Mouse (Mus musculus) hindbrain, postnatal 0 days (tissue): ENCODE data around the gene Slamf9. TPM values are rescaled to one million over a fixed set of nuclear protein-coding genes. Genes with fewer than 3 reads are reported as not detected.

Experiments
- ATAC-seq: fragments of 200-750 bp; cut with Nextera tagmentation; 2 replicates; pipeline ENCODE4 v1.8.0; 2017; ENCODE audit warnings: mild to moderate bottlenecking, moderate TSS enrichment, moderate library complexity
- DNase-seq: peaks from one replicate; pipeline ENCODE4 v3.0.0-alpha.2; 2015; ENCODE audit warnings: low spot score
- H3K27ac ChIP-seq: fragments of 300-500 bp; sonication (generic); 2 replicates; pipeline ENCODE4 v1.5.1; 2014; ENCODE audit warnings: mild to moderate bottlenecking
- H3K27me3 ChIP-seq: fragments of 300-500 bp; sonication (generic); 2 replicates; pipeline ENCODE4 v1.6.1; 2014; ENCODE audit warnings: low read length, mixed read lengths; ENCODE audit not compliant: insufficient read depth
- H3K36me3 ChIP-seq: fragments of 300-500 bp; sonication (generic); 2 replicates; pipeline ENCODE4 v1.6.1; 2014; ENCODE audit warnings: low read length, mixed read lengths; ENCODE audit not compliant: insufficient read depth
- H3K4me1 ChIP-seq: fragments of 300-500 bp; sonication (generic); 2 replicates; pipeline ENCODE4 v1.6.1; 2014; ENCODE audit warnings: antibody characterized with exemption, low read length, mixed read lengths; ENCODE audit not compliant: insufficient read depth
- H3K4me2 ChIP-seq: fragments of 300-500 bp; sonication (generic); 2 replicates; pipeline ENCODE4 v1.6.1; 2014; ENCODE audit warnings: low read depth, mild to moderate bottlenecking, low read length, moderate library complexity, mixed read lengths
- H3K4me3 ChIP-seq: fragments of 300-500 bp; sonication (generic); 2 replicates; pipeline ENCODE4 v1.5.1; 2014; ENCODE audit warnings: low read length
- H3K9ac ChIP-seq: fragments of 300-500 bp; sonication (generic); replicated peaks from 2 replicates; pipeline ENCODE4 v1.6.1; 2014; ENCODE audit warnings: mild to moderate bottlenecking, low read length, moderate library complexity, mixed read lengths
- H3K9me3 ChIP-seq: fragments of 300-500 bp; sonication (generic); 2 replicates; pipeline ENCODE4 v1.6.1; 2016; ENCODE audit warnings: low read length, mixed read lengths
- CTCF ChIP-seq: IDR thresholded peaks from 2 replicates; pipeline ENCODE4 v1.5.1; 2016; ENCODE audit warnings: antibody characterized with exemption, control low read depth, low read depth
- WGBS: fragments of 180-500 bp; shearing (Covaris S2); extraction: QIAGEN DNeasy Blood & Tissue Kit; methylation state at CpG from one replicate; pipeline ENCODE4 v1.1.7; 2014; 5-methylcytosine and 5-hydroxymethylcytosine counted together
- polyA plus RNA-seq: library from polyadenylated mRNA; unstranded; fragments of >200 nt; fragmentation: Nextera tagmentation; extraction: Ambion mirVana; gene quantifications from 2 replicates; pipeline ENCODE4 v1.2.1, GENCODE M21; 2015
- total RNA-seq: library from RNA; depleted of rRNA; stranded (reverse); fragments of >200 nt; gene quantifications from 2 replicates; pipeline ENCODE4 v1.2.3, GENCODE M21; 2014

Gene Slamf9
- total and polyA plus RNA-seq, 2 experiments from 2014 or later: 0.39 TPM; not detected in 1

DNA sequence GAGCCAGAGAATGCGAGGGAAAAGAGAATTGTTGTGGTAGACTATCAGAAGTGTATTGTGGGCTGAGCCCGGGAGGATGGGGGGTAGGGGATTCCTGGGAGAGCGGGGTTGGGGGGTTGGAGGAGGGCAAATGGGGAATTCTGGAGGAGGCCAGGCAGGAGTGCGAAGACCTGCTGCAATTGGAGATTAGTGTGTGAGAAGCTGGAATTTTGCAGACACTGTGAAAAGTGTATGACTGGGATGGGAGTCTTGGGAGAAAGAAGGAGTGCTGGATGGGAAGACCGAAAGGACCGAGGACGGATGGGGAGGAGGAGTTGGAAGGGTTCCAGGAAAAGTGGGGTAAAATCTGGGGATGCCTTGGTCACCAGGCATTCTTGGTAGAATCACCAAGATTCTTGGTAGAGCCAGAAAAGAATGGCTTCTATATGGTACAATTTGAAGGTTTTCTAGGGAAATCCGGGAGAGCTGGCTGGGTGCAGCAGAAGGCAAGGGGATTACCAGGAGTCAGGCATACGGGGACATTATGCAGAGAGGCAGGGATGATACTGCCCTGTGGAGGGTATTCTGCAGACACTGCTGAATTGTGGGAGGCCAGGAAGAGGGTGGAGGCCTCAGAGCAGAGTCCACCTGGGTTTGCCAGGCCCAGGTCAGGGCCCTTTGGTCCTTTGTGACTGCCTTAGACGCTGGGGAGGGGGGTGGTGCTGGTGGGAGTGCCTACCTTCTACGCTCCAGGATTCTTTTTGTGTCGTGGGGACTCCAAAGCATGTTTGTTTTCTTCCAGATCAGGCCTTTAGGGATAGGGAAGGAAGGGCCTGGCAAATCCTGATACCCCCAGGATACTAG is 7.6 kb downstream of the Slamf9 start:
- H3K4me2 ChIP-seq: peak overlapping the region; percentile 88

DNA sequence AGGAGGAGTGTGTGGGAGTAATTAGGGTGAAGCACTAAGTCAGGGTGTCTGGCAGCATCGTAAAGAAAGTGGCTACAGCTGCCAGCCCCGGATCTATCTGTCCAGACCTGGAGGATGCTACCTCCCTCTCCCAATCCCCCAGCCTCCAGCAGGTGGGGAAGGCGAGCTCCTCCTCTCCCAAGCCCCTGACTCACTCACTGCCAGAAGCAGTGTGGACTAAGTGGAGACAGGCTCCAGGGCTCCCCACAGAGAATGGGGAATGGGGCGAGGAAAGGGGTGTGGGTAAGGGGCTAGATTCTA is 8.2 kb downstream of the Slamf9 start:
- no peak overlapping the region for H3K27ac ChIP-seq
- DNase-seq (peak; percentile 52), ATAC-seq (no peak)
- peak overlapping the region; percentile 49 for H3K9ac ChIP-seq
- peak overlapping the region; percentile 62 for H3K4me3 ChIP-seq
- H3K36me3 ChIP-seq: no peaks in the 10 kb centered on the region
- H3K4me2 ChIP-seq: peak overlapping the region; percentile 88
- no peaks in the 10 kb centered on the region for H3K9me3 ChIP-seq
- WGBS: 21% methylated on average over 4 of the region's 4 CpGs
- H3K27me3 ChIP-seq: no peaks in the 10 kb centered on the region
- H3K4me1 ChIP-seq: peaks cover 29% of the 10 kb centered on the region
- TF ChIP-seq CTCF: peak; percentile 30; the same call in 1 of the 2 replicates

More for the DNA sequence above, 7.6 kb downstream of the Slamf9 start:
- 7% methylated on average over 12 of the region's 12 CpGs for WGBS
- Histone ChIP-seq H3K4me1 (peaks cover 29% of the 10 kb centered on the region), H3K9ac (peak overlapping the region; percentile 49), H3K27ac (no peak overlapping the region), H3K4me3 (peak overlapping the region; percentile 62), H3K36me3 (no peaks in the 10 kb centered on the region), H3K9me3 (no peaks in the 10 kb centered on the region), H3K27me3 (no peaks in the 10 kb centered on the region)
- DNase-seq: no peak
- ATAC-seq: peak; percentile 0; the same call in 1 of the 2 replicates
- TF ChIP-seq CTCF: no peak

DNA sequence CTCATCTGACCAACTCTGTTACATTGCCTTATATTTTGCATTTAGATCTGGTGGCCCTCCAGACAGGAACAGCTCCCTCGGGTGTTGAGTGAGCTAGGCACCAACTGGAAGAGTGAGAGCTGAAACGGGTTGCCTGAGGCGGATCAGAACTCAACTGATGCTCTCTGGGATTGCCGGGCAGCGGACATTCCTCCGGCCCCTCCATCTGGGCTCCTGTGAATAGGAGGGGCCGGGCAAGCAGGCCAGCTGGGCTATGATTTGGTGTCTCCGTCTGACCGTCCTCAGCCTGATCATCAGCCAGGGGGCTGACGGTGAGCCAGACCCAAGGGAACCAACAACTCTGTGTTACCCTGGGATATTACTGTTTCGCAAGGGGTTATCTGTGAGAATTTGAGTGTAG is 9.1 kb downstream of the Slamf9 start:
- Histone ChIP-seq H3K4me2 (peak overlapping the region; percentile 88), H3K36me3 (no peaks in the 10 kb centered on the region), H3K9me3 (no peaks in the 10 kb centered on the region), H3K9ac (no peak overlapping the region), H3K4me3 (0 out of 2 replicates have a peak overlapping the region, but pooled peaks have one; percentile 0), H3K4me1 (peaks cover 29% of the 10 kb centered on the region), H3K27me3 (no peaks in the 10 kb centered on the region), H3K27ac (no peak overlapping the region)
- WGBS: 36% methylated on average over 11 of the region's 11 CpGs
- DNase-seq (no peak), ATAC-seq (no peak)
- TF ChIP-seq CTCF: no peak

DNA sequence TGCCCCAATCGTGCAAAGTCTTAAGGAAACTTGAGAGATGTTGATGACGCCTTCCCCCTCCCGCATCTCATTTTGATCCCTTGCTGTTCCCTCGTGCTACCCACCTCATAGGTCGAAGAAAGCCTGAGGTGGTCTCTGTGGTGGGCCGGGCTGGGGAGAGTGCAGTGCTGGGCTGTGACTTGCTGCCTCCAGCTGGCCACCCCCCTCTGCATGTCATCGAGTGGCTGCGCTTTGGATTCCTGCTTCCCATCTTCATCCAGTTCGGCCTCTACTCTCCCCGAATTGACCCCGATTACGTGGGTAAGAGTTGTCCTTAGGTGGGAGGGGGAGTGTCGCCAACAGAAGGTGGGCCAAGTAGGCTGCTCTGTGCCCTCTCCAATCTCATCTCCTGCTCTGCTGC is 9.5 kb downstream of the Slamf9 start:
- 56% methylated on average over 13 of the region's 13 CpGs for WGBS
- no peak for TF ChIP-seq CTCF
- Histone ChIP-seq H3K27me3 (no peaks in the 10 kb centered on the region), H3K4me3 (0 out of 2 replicates have a peak overlapping the region, but pooled peaks have one; percentile 0), H3K4me2 (peak overlapping the region; percentile 88), H3K36me3 (no peaks in the 10 kb centered on the region), H3K4me1 (peaks cover 29% of the 10 kb centered on the region), H3K27ac (no peak overlapping the region), H3K9me3 (no peaks in the 10 kb centered on the region), H3K9ac (no peak overlapping the region)
- ATAC-seq: no peak
- no peak for DNase-seq

DNA sequence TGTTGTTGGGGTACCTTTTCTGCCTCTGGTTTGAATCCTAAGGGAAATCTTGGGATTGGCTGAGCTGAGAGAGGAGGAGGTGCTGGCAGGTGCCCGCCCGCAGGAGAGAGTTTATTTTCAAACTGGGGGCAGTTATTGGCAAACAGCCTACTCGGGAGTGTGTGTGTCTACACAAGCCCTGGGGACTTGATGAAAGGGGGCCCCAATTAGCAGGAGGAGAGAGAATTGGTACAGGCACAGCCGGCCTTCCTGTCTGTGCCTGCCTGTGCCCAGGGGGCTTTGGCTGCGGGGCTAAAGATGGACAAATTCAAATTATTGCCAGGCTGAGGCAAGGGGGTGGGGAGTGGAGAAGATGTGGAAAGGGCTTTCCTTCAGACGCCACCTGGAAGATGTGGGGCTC is 10.7 kb downstream of the Slamf9 start:
- ATAC-seq (no peak), DNase-seq (no peak)
- H3K9ac ChIP-seq: peak overlapping the region; percentile 24; the same call in 1 of the 2 replicates
- H3K4me2 ChIP-seq: peak overlapping the region; percentile 88
- no peaks in the 10 kb centered on the region for H3K9me3 ChIP-seq
- H3K27me3 ChIP-seq: no peaks in the 10 kb centered on the region
- no peak overlapping the region for H3K27ac ChIP-seq
- no peak for TF ChIP-seq CTCF
- no peaks in the 10 kb centered on the region for H3K36me3 ChIP-seq
- WGBS: 13% methylated on average over 6 of the region's 6 CpGs
- H3K4me1 ChIP-seq: peaks cover 29% of the 10 kb centered on the region
- no peak overlapping the region for H3K4me3 ChIP-seq

DNA sequence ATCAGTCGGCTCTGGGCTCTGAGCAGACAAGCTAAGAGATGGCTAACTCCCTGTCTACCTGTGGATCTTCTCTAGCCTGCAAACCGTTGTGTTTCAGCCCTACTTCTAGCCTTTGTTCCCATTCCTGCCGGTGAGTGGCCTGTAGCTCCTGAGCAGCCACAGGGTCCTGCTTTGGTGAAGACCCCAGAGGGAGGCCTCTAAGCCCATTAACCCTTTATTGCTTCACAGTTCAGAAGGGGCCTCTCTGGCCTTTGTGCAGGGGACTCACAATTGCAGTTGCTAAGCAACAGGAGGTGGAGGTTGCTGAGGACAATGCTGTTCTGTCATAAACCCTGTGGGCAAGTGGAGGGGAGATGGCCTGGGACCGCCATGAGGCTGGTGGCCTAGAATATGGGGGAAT is 11.1 kb downstream of the Slamf9 start:
- Histone ChIP-seq H3K36me3 (no peaks in the 10 kb centered on the region), H3K4me1 (peaks cover 27% of the 10 kb centered on the region), H3K9me3 (no peaks in the 10 kb centered on the region), H3K4me2 (peak overlapping the region; percentile 88), H3K4me3 (no peak overlapping the region), H3K27ac (no peak overlapping the region), H3K9ac (0 out of 2 replicates have a peak overlapping the region, but pooled peaks have one; percentile 24), H3K27me3 (no peaks in the 10 kb centered on the region)
- no peak for TF ChIP-seq CTCF
- peak; percentile 40 for DNase-seq
- WGBS: 14% methylated on average over 4 of the region's 4 CpGs
- no peak for ATAC-seq

DNA sequence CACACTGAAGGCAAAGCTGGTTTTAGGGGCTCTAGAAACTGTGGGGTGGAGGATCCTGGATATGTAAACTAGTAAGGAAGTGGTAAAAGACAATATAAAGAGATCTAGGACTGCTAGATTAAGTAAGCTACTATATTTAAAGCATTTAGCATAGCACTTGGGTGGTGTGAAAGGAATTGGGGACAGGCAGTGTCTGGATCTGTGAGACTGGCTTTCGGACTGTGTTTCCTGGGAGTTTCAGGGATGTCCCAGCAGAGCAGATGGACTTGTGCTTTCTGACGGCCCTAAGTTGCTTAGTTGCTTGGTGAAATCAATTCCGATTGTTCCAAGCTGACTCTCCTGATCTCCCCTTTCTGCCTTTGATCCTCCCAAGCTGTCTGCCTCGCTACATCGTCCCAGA is 11.5 kb downstream of the Slamf9 start:
- Histone ChIP-seq H3K9me3 (no peaks in the 10 kb centered on the region), H3K36me3 (no peaks in the 10 kb centered on the region), H3K4me3 (no peak overlapping the region), H3K9ac (peak overlapping the region; percentile 4; the same call in 1 of the 2 replicates), H3K4me2 (peak overlapping the region; percentile 88), H3K4me1 (peaks cover 23% of the 10 kb centered on the region), H3K27me3 (no peaks in the 10 kb centered on the region), H3K27ac (no peak overlapping the region)
- no peak for TF ChIP-seq CTCF
- ATAC-seq (no peak), DNase-seq (no peak)
- 46% methylated on average over 5 of the region's 5 CpGs for WGBS
